Mouse (Mus musculus) heart, postnatal 25 days (tissue): Measurements from ENCODE around the gene Arel1. TPM values are rescaled to one million over a fixed set of nuclear protein-coding genes. Genes with fewer than 3 reads are reported as not detected.

Source experiments
- DNase-seq: peaks from one replicate; pipeline ENCODE4 v3.0.0; 2022; ENCODE audit warnings: low spot score
- intact Hi-C: fragments of 180-260 bp; cut with DNase I; formaldehyde crosslinking; loops from one replicate; pipeline ENCODE4 v1.15.1; 2025
- total RNA-seq, 2 experiments: library from RNA; stranded (reverse); gene quantifications; 2 replicates each; pipeline ENCODE4 v1.2.3; 2021

The Arel1 gene
- total RNA-seq = 10 to 100 TPM; 37.2 to 38.5 TPM

DNA sequence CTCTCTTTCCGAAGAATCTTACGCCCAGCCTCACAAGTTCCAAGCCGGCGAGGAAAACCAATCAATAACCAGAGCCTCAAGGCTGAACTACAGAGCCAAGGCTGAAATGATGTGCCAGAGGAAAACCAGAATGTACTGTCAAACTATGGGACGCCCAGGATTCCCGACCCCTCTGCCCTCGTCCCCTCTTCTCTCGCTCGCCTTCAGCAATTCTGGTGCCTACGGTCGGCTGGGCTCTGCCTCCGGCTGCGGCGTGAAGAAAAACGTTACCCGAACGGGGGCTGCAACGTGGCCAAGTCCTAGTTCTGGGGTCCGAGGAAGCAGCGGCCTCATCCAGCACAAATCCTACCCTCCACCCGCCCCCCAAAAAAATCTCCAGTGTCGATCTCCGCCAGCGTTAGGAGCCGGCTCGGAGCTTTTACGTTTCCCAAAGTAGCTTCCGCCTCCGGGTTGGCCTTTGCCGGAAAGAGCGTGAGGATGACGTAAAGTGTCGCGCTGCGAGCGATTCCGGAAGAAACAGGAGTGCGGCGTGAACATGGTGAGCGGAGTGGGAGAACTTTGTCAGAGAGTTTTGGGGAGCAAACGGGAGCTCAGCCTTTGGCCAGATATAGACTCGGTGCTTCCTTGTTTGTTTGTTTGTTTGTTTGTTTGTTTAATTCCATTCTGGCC lies at the start of gene Arel1, which contains the start of gene Fcf1:
Gene Arel1 (minus strand): TSS at position 473 of the 669 bp plus-strand sequence.
Gene Fcf1 (plus strand): TSS at position 470 of the 669 bp plus-strand sequence.
- intact Hi-C loops = loop anchor here (10.0 kb wide), 1 partner anchor 186 kb away; no protein-coding TSS in a partner anchor
- DNase-seq = peak; percentile 72

DNA sequence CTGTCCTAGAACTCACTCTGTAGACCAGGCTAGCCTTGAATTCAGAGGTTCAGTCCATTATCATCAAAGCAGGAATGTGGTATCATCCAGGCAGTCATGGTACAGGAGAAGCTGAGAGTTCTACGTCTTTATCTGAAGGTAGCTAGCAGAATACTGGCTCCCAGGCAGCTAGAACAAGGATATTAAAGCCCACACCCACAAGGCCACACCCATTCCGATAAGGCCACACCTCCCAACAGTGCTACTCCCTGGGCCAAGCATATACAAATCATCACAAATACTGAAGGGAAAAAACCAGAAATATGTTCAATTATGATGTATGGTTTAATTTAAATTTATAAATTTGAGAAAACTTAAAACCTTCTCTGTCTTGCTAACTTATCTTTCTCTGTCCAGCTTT lies 41.5 kb upstream of the Arel1 start:
- DNase-seq = no peak
- intact Hi-C loops = no loop called here

DNA sequence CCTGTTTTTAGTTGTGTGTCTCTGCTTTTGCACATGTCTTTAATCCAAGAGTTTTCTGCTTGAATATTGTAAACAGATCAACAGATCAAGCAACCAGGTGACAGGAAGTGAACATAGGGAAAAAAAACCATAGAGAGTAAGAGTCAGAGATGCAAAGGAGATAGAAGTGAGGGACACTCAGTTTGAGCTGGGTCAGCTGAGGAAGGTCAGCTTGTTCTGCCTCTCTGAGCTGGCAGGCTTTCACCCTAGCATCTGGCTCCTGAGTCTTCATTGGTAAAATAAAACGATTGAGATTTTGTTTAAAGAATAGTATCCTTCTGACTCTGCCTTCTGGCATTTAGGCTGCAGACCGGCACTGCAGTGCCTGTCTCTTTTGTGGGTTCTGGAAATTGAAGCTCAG lies 39.8 kb upstream of the Arel1 start:
- intact Hi-C loops = no loop called here
- DNase-seq = no peak

- no peak for DNase-seq
- intact Hi-C loops = no loop called here
Measured at GRCm38 (mm10) chr12:85009776-85010175, 39.1 kb upstream of the Arel1 start.

DNA sequence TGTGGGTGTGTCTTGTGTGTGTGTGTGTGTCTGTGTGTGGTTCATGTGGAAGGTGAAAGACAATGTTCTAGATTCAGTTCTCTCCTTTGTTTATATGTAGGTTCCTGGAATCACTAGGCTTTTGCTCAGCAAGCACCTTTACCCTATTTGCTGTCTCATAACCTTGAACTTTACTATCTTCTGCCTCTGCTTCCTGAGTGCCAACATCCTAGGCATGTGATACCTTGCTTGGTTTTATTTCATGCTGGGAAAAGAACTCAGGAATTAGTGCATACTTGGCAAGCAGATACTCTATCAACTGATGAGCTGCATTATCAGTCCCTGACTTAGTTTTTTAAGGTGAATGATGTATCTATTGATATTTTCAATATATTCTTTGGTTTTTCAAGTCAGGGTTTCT lies 36.3 kb upstream of the Arel1 start:
- no peak for DNase-seq
- intact Hi-C loops = no loop called here

DNA sequence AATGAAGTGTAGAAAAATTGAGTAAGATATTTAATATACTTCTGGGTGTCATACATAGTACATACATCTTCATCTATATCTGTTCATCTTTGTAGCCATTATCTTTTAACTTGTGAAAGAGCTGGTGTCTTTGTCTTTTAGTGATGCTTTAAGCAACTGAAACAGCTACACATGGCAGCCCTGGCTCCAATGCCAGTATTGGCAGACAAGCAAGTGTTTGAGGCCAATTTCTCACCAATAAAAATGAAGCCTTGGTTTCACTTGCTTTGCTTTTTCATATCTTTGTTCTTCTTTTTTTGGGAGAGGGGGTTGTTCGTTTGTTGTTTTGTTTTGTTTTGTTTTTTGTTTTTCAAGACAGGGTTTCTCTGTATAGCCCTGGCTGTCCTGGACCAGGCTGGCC lies 35.5 kb upstream of the Arel1 start:
- intact Hi-C loops = no loop called here

GRCm38 (mm10) chr12:84999053-84999452 lies 28.4 kb upstream of the Arel1 start:
- DNase-seq = no peak
- intact Hi-C loops = loop anchor here (10.0 kb wide), 1 partner anchor 384 kb away; the partner anchor contains the start of gene Abcd4

More for the DNA sequence above, 35.5 kb upstream of the Arel1 start:
- no peak for DNase-seq

GRCm38 (mm10) chr12:84996501-84997398 lies 26.1 kb upstream of the Arel1 start:
- DNase-seq = no peak
- intact Hi-C loops = loop anchor here (10.0 kb wide), 1 partner anchor 382 kb away; the partner anchor contains the start of gene Abcd4

DNA sequence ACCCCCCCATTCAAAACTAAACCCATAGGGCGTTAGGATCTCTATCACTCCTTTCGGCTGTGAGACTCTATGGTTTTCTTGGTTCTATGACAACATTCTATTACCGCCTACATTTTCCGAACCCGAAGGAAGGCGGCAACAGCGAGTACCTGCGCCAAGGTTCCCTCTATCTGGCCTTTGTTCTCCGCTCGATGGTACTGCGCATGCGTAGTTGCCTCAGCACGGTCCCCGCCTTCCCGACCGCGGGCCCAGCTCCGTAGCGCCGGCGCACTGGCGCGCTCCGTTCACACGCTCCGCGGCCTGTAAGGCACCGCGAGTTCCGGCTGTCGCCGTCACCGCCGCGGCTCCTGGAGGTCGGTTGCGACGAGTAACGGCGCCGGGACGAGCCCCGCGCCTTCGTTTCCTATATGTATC lies 25.4 kb upstream of the Arel1 start, which contains the start of gene Ylpm1:
Gene Ylpm1 (plus strand): TSS at position 239 of the 414 bp plus-strand sequence.
- intact Hi-C loops = loop anchor here (10.0 kb wide), 1 partner anchor 381 kb away; the partner anchor contains the start of gene Abcd4

DNA sequence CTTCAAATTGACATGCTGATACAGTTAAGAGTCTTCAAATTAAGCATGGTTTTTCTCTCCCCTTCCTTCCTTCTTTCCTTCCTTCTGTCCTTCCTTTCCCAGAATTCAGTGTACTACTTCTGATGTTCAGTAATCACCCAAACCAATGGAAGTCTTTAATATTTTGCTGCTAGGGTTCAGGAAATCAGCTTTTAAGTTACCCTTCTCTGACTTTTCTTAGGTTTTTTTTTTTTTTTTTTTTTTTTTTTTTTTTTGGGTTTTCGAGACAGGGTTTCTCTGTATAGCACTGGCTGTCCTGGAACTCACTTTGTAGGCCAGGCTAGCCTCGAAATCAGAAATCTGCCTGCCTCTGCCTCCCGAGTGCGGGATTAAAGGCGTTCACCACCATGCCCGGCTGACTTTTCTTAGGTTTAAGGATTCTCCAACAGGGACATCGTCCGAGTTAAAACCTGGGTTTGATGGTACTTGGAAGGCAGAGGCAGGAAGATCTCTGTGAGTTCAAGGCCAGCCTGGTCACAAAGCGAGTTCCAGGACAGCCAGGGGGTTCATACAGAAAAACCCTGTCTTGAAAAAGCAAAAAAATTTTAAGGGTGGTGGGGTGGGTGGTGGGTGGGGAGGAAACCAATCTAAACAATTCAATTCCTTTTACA lies 24.5 kb upstream of the Arel1 start:
- DNase-seq = no peak
- intact Hi-C loops = loop anchor here (10.0 kb wide), 1 partner anchor 380 kb away; the partner anchor contains the start of gene Abcd4

More for the DNA sequence above, 25.4 kb upstream of the Arel1 start, which contains the start of gene Ylpm1:
- peak; percentile 95 for DNase-seq

GRCm38 (mm10) chr12:84989456-84989855 lies 18.8 kb upstream of the Arel1 start:
- intact Hi-C loops = no loop called here

GRCm38 (mm10) chr12:84979264-84979862 lies 8.7 kb upstream of the Arel1 start:
- intact Hi-C loops = loop anchor here (10.0 kb wide), 1 partner anchor 195 kb away; no protein-coding TSS in a partner anchor
- DNase-seq = no peak

More at GRCm38 (mm10) chr12:84989456-84989855, 18.8 kb upstream of the Arel1 start:
- DNase-seq = no peak

- intact Hi-C loops = loop anchor here (10.0 kb wide), 1 partner anchor 185 kb away; no protein-coding TSS in a partner anchor
- no peak for DNase-seq
Measured at GRCm38 (mm10) chr12:84969656-84970427, 858 bp downstream of the Arel1 start.

DNA sequence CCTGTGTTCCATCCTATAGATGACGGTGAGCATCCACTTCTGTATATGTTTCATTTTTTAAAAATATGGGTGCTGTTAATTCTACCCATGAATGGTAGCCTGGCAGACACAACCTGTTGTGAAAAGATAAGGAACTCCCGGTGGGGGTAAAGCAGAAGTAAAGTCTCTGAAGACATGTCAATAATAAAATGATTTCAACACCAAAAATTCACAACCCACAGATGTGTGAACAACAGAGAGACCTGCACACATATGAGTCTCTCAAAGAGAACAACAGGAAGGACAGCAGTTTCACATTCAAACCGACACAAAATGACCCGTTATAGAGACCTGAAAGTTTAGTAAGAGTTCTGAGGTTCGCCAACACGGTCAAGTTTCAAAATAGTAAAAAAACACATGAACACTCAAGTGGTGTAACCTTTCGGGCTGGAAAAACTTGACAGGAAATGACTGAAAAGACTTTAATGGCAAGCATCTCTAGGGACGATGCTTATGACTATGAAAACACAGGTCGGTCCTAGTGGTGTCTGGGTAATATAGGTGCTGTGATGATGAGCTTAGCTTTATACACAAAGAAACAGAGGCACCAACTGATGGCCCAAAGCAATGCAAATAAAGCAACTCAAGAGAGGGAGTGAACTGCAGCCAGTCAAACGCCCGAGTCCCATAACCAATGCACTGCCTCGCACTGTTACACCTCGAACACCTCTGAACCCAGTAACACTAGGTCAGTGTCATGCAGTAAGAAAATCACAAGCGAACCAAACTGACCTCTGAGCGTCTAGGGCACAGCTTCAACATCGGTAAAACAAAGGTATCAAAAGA lies 1.7 kb downstream of the Arel1 start:
- intact Hi-C loops = no loop called here
- no peak for DNase-seq

DNA sequence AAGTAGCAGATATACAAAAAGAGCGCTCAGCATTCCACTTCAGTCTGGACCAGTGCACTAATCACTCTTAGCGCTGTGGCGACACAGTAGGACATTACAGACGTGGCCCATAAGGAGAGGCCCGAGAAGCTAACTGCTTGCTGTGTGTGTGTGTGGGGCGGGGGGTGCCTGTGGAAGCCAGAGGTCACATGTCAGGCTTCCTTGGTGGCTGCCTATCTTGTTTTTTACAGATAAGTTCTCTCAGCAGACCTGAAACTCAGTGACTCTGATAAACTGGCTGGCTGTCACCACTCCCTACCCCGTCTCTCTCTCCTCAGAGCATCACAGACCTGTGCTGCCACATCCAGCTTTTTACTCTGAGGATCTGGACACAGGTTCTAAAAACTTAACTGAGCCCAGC lies 8.1 kb downstream of the Arel1 start:
- intact Hi-C loops = loop anchor here (5.0 kb wide), 1 partner anchor 85 kb away; the partner anchor contains the start of gene Ltbp2
- no peak for DNase-seq

DNA sequence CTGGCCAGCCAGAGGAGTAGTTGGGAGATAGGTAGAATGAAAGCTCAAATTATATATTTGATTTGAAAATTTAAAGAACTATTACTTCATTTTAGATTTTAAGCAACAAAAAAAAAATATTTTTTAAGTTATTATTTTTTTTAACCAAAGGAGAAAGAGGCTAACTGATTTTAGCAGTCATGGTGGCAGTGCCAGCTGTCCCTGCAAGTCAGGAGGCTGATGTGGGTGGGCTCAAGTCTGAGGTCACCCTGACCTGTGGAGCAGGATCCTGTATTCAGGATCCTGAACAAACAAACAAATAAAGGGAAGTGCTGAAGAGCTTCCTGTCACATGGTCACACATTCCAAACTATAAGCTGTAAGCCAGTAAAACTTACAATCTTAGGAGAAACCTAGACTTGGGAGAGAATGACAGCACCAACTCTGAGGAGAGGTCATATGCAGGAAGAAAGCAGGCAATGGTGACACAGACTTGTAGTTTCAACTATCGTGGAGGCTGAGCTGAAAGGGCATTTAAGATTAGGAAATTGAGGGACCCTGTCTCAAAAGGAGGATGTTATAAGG lies 11.8 kb downstream of the Arel1 start:
- no peak for DNase-seq
- intact Hi-C loops = no loop called here

GRCm38 (mm10) chr12:84956317-84956716 lies 14.4 kb downstream of the Arel1 start:
- DNase-seq = no peak
- intact Hi-C loops = no loop called here
